Mouse (Mus musculus): Measurements from ENCODE around the gene Bcl11b.

GRCm38 (mm10) chr12:108049625-108050024 lies 46.2 kb upstream of the Bcl11b start:
- TF ChIP-seq POLR2A (IDR thresholded peaks at IDR 0.05; ENCODE audit: low read depth, low read length) (no peak), CTCF (IDR thresholded peaks at IDR 0.05; ENCODE audit: extremely low read depth, insufficient read depth, insufficient read length, insufficient replicate concordance) (no peak)

Data from spleen, adult 2 months (tissue).